Mouse (Mus musculus): ENCODE measurements at regions not wholly inside any gene's neighbourhood (a gene's known extent, or its start where the extent isn't known, plus 50 kb on each side); places are given as distances from the start of the nearest gene placed in this dataset.

GRCm38 (mm10) chr10:120541618-120542017 lies 65.3 kb upstream of the Hmga2 start:
- DNase-seq (ENCODE audit: low spot score) (no peak), ATAC-seq (replicated peaks; ENCODE audit: low FRiP score, low read depth) (no peak)
- Histone ChIP-seq H3K4me3 (replicated peaks; ENCODE audit: low read depth, low read length) (no peak overlapping the region), H3K9me3 (replicated peaks; ENCODE audit: low read length) (no peaks in the 10 kb centered on the region), H3K9ac (ENCODE audit: low read depth, low read length) (no peak overlapping the region), H3K4me1 (replicated peaks; ENCODE audit: insufficient read depth, low read length) (no peaks in the 10 kb centered on the region), H3K36me3 (ENCODE audit: insufficient read depth, low read length) (no peaks in the 10 kb centered on the region), H3K27ac (no peak overlapping the region), H3K27me3 (ENCODE audit: insufficient read depth, low read length) (no peaks in the 10 kb centered on the region), H3K4me2 (ENCODE audit: low read length) (no peak overlapping the region)
- TF ChIP-seq CTCF (IDR thresholded peaks at IDR 0.05; ENCODE audit: low read depth), result no peak
- WGBS, result 90% methylated on average over 7 of the region's 7 CpGs

GRCm38 (mm10) chr10:120538561-120538960 lies 62.3 kb upstream of the Hmga2 start:
- no peak for DNase-seq (ENCODE audit: low spot score)
- 48% methylated on average over 7 of the region's 7 CpGs for WGBS

GRCm38 (mm10) chr10:120528406-120528805 lies 52.1 kb upstream of the Hmga2 start:
- Histone ChIP-seq H3K9me3 (replicated peaks; ENCODE audit: low read length) (no peaks in the 10 kb centered on the region), H3K27me3 (ENCODE audit: insufficient read depth, low read length) (no peaks in the 10 kb centered on the region), H3K27ac (no peak overlapping the region), H3K4me3 (replicated peaks; ENCODE audit: low read depth, low read length) (no peak overlapping the region), H3K4me1 (replicated peaks; ENCODE audit: insufficient read depth, low read length) (no peaks in the 10 kb centered on the region), H3K9ac (ENCODE audit: low read depth, low read length) (no peak overlapping the region), H3K4me2 (ENCODE audit: low read length) (no peak overlapping the region), H3K36me3 (ENCODE audit: insufficient read depth, low read length) (no peaks in the 10 kb centered on the region)
- no peak for ATAC-seq (replicated peaks; ENCODE audit: low FRiP score, low read depth)
- 89% methylated on average over 5 of the region's 5 CpGs for WGBS
- TF ChIP-seq CTCF (IDR thresholded peaks at IDR 0.05; ENCODE audit: low read depth), result no peak
- no peak for DNase-seq (ENCODE audit: low spot score)

More at GRCm38 (mm10) chr10:120538561-120538960, 62.3 kb upstream of the Hmga2 start:
- no peak for TF ChIP-seq CTCF (IDR thresholded peaks at IDR 0.05; ENCODE audit: low read depth)
- H3K27me3 ChIP-seq (ENCODE audit: insufficient read depth, low read length), result no peaks in the 10 kb centered on the region
- no peaks in the 10 kb centered on the region for H3K9me3 ChIP-seq (replicated peaks; ENCODE audit: low read length)
- no peak overlapping the region for H3K27ac ChIP-seq
- no peaks in the 10 kb centered on the region for H3K36me3 ChIP-seq (ENCODE audit: insufficient read depth, low read length)
- H3K4me1 ChIP-seq (replicated peaks; ENCODE audit: insufficient read depth, low read length), result no peaks in the 10 kb centered on the region
- no peak overlapping the region for H3K4me3 ChIP-seq (replicated peaks; ENCODE audit: low read depth, low read length)
- no peak overlapping the region for H3K9ac ChIP-seq (ENCODE audit: low read depth, low read length)
- ATAC-seq (replicated peaks; ENCODE audit: low FRiP score, low read depth), result no peak
- H3K4me2 ChIP-seq (ENCODE audit: low read length), result no peak overlapping the region

GRCm38 (mm10) chr10:120527951-120528350 lies 51.7 kb upstream of the Hmga2 start:
- 88% methylated on average over 6 of the region's 6 CpGs for WGBS
- TF ChIP-seq CTCF (IDR thresholded peaks at IDR 0.05; ENCODE audit: low read depth), result no peak

GRCm38 (mm10) chr10:120526991-120527390 lies 50.7 kb upstream of the Hmga2 start:
- Histone ChIP-seq H3K9me3 (replicated peaks; ENCODE audit: low read length) (no peaks in the 10 kb centered on the region), H3K4me1 (replicated peaks; ENCODE audit: insufficient read depth, low read length) (no peaks in the 10 kb centered on the region), H3K4me3 (replicated peaks; ENCODE audit: low read depth, low read length) (no peak overlapping the region), H3K4me2 (ENCODE audit: low read length) (no peak overlapping the region), H3K9ac (ENCODE audit: low read depth, low read length) (no peak overlapping the region), H3K27me3 (ENCODE audit: insufficient read depth, low read length) (no peaks in the 10 kb centered on the region), H3K36me3 (ENCODE audit: insufficient read depth, low read length) (no peaks in the 10 kb centered on the region), H3K27ac (no peak overlapping the region)
- WGBS, result 63% methylated on average over 6 of the region's 6 CpGs
- DNase-seq (ENCODE audit: low spot score) (no peak), ATAC-seq (replicated peaks; ENCODE audit: low FRiP score, low read depth) (no peak)
- no peak for TF ChIP-seq CTCF (IDR thresholded peaks at IDR 0.05; ENCODE audit: low read depth)

More at GRCm38 (mm10) chr10:120527951-120528350, 51.7 kb upstream of the Hmga2 start:
- H3K27ac ChIP-seq, result no peak overlapping the region
- H3K4me2 ChIP-seq (ENCODE audit: low read length), result no peak overlapping the region
- no peak overlapping the region for H3K9ac ChIP-seq (ENCODE audit: low read depth, low read length)
- no peak overlapping the region for H3K4me3 ChIP-seq (replicated peaks; ENCODE audit: low read depth, low read length)
- no peaks in the 10 kb centered on the region for H3K4me1 ChIP-seq (replicated peaks; ENCODE audit: insufficient read depth, low read length)
- ATAC-seq (replicated peaks; ENCODE audit: low FRiP score, low read depth) (no peak), DNase-seq (ENCODE audit: low spot score) (no peak)
- H3K9me3 ChIP-seq (replicated peaks; ENCODE audit: low read length), result no peaks in the 10 kb centered on the region
- no peaks in the 10 kb centered on the region for H3K36me3 ChIP-seq (ENCODE audit: insufficient read depth, low read length)
- H3K27me3 ChIP-seq (ENCODE audit: insufficient read depth, low read length), result no peaks in the 10 kb centered on the region
